9 mouse cellular contexts compared by ENCODE assay signal in the genomic region with DNA sequence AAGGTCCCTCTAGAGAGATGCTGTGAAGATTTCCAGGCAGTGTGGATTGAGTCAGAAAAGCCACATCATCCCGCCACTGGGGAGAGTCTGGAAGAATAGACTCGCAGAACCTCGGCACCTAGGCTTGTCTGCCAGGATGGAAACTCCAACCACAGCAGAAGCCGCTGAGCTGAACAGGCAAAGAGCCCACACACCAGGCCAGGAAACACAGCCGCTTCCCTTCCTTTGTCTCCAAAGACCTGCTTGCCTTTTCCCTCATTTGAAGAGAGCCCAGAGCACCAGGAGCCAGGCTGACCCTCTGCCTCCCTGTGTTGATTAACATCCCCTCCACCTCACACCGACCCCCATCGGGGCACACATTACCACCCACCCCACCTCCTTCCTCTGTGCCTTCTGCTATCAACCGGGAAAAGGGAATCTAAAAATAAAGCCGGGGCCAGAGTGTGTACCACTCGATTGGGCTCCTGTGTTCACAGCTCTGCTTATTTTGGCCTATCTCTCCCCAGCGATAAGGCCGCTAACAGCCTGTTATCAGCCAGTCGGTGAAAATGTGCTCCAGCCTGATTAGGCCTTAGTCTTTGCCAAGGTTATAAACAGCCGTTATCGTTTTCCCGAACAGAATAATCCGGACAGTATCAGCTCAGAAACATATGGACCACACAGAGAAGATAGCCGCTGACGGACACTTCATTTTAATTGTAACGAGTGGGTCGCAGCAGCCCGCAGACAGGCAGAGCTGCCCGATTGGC.
DNase-seq lines count a peak whose midpoint lies in the region; ATAC-seq and TF ChIP-seq lines count a peak whose summit lies in the region.
"Had no signal": no experiment of that assay in that cellular context is flagged by ENCODE, and none has a peak within 500 bp of the region (broad histone marks: within the 10 kb centered on the region; RNA-seq: fewer than 3 reads in every experiment).

No protein-coding gene starts in this region.

- DNase-seq in kidney, postnatal 0 days (ENCODE audit: low spot score) = peak; percentile 46
- DNase-seq in kidney, adult 9 months = no peak
- peak; percentile 34 for DNase-seq in embryonic facial prominence, embryonic 10.5 days (ENCODE audit: low spot score)
- DNase-seq in heart, adult 18-20 months = peak; percentile 82 to 88
- peak; percentile 96 to 99 (median 98) for DNase-seq in liver, embryonic 14.5 days (ENCODE audit: low read depth in 3 of 3, low spot score in 3 of 3)
- DNase-seq in neural tube, embryonic 10.5 days (ENCODE audit: extremely low spot score, low spot score) = peak; percentile 33
- DNase-seq in thymus, adult 18-20 months = no peak

- H3K9ac ChIP-seq in kidney, postnatal 0 days (ENCODE audit: low read depth, low read length) = no peak overlapping the region
- H3K9ac ChIP-seq in intestine, embryonic 15.5 days = no peak overlapping the region
- H3K9ac ChIP-seq in liver, embryonic 14.5 days (replicated peaks) = peak overlapping the region; percentile 73

- no peak for TF ChIP-seq CTCF in kidney, postnatal 0 days (IDR thresholded peaks at IDR 0.05; ENCODE audit: low read depth)
- TF ChIP-seq CTCF in liver, embryonic 14.5 days (IDR thresholded peaks at IDR 0.05; ENCODE audit: low read depth) = no peak

- ATAC-seq in kidney, postnatal 0 days (replicated peaks; ENCODE audit: low FRiP score, low read depth) = no peak
- ATAC-seq in intestine, embryonic 15.5 days = peak; percentile 86
- ATAC-seq in liver, embryonic 14.5 days (ENCODE audit: insufficient read depth) = peak; percentile 96

- WGBS in kidney, postnatal 0 days = 44% methylated on average over 23 of the region's 23 CpGs
- WGBS in embryonic facial prominence, embryonic 10.5 days = 47% methylated on average over 23 of the region's 23 CpGs
- 35% methylated on average over 23 of the region's 23 CpGs for WGBS in intestine, embryonic 15.5 days
- 6% methylated on average over 23 of the region's 23 CpGs for WGBS in liver, embryonic 14.5 days (ENCODE audit: insufficient replicate concordance)

- H3K4me2 ChIP-seq in kidney, postnatal 0 days (ENCODE audit: low read length) = no peak overlapping the region
- peak overlapping the region; percentile 9; the same call in 1 of the 2 replicates for H3K4me2 ChIP-seq in intestine, embryonic 15.5 days (replicated peaks)
- peak overlapping the region; percentile 82 for H3K4me2 ChIP-seq in liver, embryonic 14.5 days (ENCODE audit: low read depth)

- no peaks in the 10 kb centered on the region for H3K27me3 ChIP-seq in kidney, postnatal 0 days (ENCODE audit: insufficient read depth, low read length)
- H3K27me3 ChIP-seq in embryonic facial prominence, embryonic 10.5 days (replicated peaks; ENCODE audit: low read depth, poor library complexity, severe bottlenecking) = no peaks in the 10 kb centered on the region
- H3K27me3 ChIP-seq in intestine, embryonic 15.5 days (replicated peaks) = no peaks in the 10 kb centered on the region
- H3K27me3 ChIP-seq in liver, embryonic 14.5 days (ENCODE audit: control insufficient read depth, insufficient read depth, low read length) = no peaks in the 10 kb centered on the region
- H3K27me3 ChIP-seq: CH12.LX had no signal

- H3K9me3 ChIP-seq in kidney, postnatal 0 days (replicated peaks; ENCODE audit: low read length) = no peaks in the 10 kb centered on the region
- no peaks in the 10 kb centered on the region for H3K9me3 ChIP-seq in embryonic facial prominence, embryonic 10.5 days
- H3K9me3 ChIP-seq in intestine, embryonic 15.5 days = no peaks in the 10 kb centered on the region
- no peaks in the 10 kb centered on the region for H3K9me3 ChIP-seq in liver, embryonic 14.5 days (ENCODE audit: control insufficient read depth, low read length)

- TF ChIP-seq EP300 in liver, embryonic 14.5 days (IDR thresholded peaks at IDR 0.05; ENCODE audit: low read depth) = peak; percentile 100

- no peaks in the 10 kb centered on the region for H3K36me3 ChIP-seq in kidney, postnatal 0 days (ENCODE audit: insufficient read depth, low read length)
- peaks cover 8% of the 10 kb centered on the region; the same call in 1 of the 2 replicates for H3K36me3 ChIP-seq in embryonic facial prominence, embryonic 10.5 days (replicated peaks)
- H3K36me3 ChIP-seq in intestine, embryonic 15.5 days = no peaks in the 10 kb centered on the region
- H3K36me3 ChIP-seq in liver, embryonic 14.5 days (replicated peaks; ENCODE audit: control insufficient read depth, insufficient read depth, low read depth) = no peaks in the 10 kb centered on the region

- no peak overlapping the region for H3K4me3 ChIP-seq in kidney, postnatal 0 days (replicated peaks; ENCODE audit: low read depth, low read length)
- no peak overlapping the region for H3K4me3 ChIP-seq in embryonic facial prominence, embryonic 10.5 days
- H3K4me3 ChIP-seq in intestine, embryonic 15.5 days (replicated peaks) = no peak overlapping the region
- peak overlapping the region; percentile 40 to 41 for H3K4me3 ChIP-seq in liver, embryonic 14.5 days (ENCODE audit: insufficient read depth in 1 of 2, low read depth in 2 of 2, low read length in 2 of 2)

- peaks cover 49% of the 10 kb centered on the region for H3K4me1 ChIP-seq in kidney, postnatal 0 days (replicated peaks; ENCODE audit: insufficient read depth, low read length)
- peaks cover 88% of the 10 kb centered on the region for H3K4me1 ChIP-seq in embryonic facial prominence, embryonic 10.5 days
- peaks cover 31% of the 10 kb centered on the region for H3K4me1 ChIP-seq in intestine, embryonic 15.5 days (replicated peaks)
- H3K4me1 ChIP-seq in liver, embryonic 14.5 days (replicated peaks; ENCODE audit: control insufficient read depth in 2 of 2, insufficient read depth in 2 of 2, low read length in 1 of 2) = peaks cover 52 to 67% of the 10 kb centered on the region in 2 experiments

- peak overlapping the region; percentile 21; the same call in 1 of the 2 replicates for H3K27ac ChIP-seq in kidney, postnatal 0 days
- peak overlapping the region; percentile 79 for H3K27ac ChIP-seq in embryonic facial prominence, embryonic 10.5 days (replicated peaks)
- H3K27ac ChIP-seq in intestine, embryonic 15.5 days = peak overlapping the region; percentile 29; the same call in 1 of the 2 replicates
- peak overlapping the region; percentile 95 for H3K27ac ChIP-seq in liver, embryonic 14.5 days

Comparison
In these comparisons a context has a peak if more than half of its experiments do, and no peak if none do; other contexts are left out.
1. DNase-seq: peak in kidney, postnatal 0 days (single experiment), embryonic facial prominence, embryonic 10.5 days (single experiment), heart, adult 18-20 months (2 of 2), liver, embryonic 14.5 days (3 of 3) and neural tube, embryonic 10.5 days (single experiment); none in kidney, adult 9 months (single experiment) and thymus, adult 18-20 months (0 of 2).
2. H3K27ac ChIP-seq: peak in every context shown above with its lines; median percentile 95 in liver, embryonic 14.5 days; 79 in embryonic facial prominence, embryonic 10.5 days; 29 in intestine, embryonic 15.5 days; 21 in kidney, postnatal 0 days.
3. H3K4me3 ChIP-seq: peak in liver, embryonic 14.5 days (2 of 2); none in kidney, postnatal 0 days (single experiment), embryonic facial prominence, embryonic 10.5 days (single experiment) and intestine, embryonic 15.5 days (single experiment).